Mouse (Mus musculus) heart, postnatal 0 days (tissue): ENCODE measurements around the gene Erfe. TPM values are rescaled to one million over a fixed set of nuclear protein-coding genes. Genes with fewer than 3 reads are reported as not detected.

Source experiments
- ATAC-seq: fragments of 200-750 bp; cut with Nextera tagmentation; 2 replicates; pipeline ENCODE4 v1.8.0; 2017; ENCODE audit warnings: low read depth, moderate number of reproducible peaks, moderate library complexity; ENCODE audit not compliant: insufficient read depth
- DNase-seq: peaks from one replicate; pipeline ENCODE4 v3.0.0-alpha.2; 2016; ENCODE audit warnings: low spot score
- H3K27ac ChIP-seq: fragments of 300-500 bp; sonication (generic); 2 replicates; pipeline ENCODE4 v1.5.1; 2014; ENCODE audit warnings: low read depth, mild to moderate bottlenecking
- H3K27me3 ChIP-seq: fragments of 300-500 bp; sonication (generic); 2 replicates; pipeline ENCODE4 v1.6.1; 2014; ENCODE audit warnings: low read length, mixed read lengths; ENCODE audit not compliant: control insufficient read depth, insufficient read depth
- H3K36me3 ChIP-seq: fragments of 300-500 bp; sonication (generic); replicated peaks from 2 replicates; pipeline ENCODE4 v1.6.1; 2014; ENCODE audit warnings: low read length, mixed read lengths; ENCODE audit not compliant: control insufficient read depth, insufficient read depth
- H3K4me1 ChIP-seq: fragments of 300-500 bp; sonication (generic); 2 replicates; pipeline ENCODE4 v1.6.1; 2014; ENCODE audit warnings: antibody characterized with exemption; ENCODE audit not compliant: control insufficient read depth, insufficient read depth
- H3K4me2 ChIP-seq: fragments of 300-500 bp; sonication (generic); 2 replicates; pipeline ENCODE4 v1.6.1; 2014; ENCODE audit warnings: low read depth, mild to moderate bottlenecking, low read length, moderate library complexity
- H3K4me3 ChIP-seq: fragments of 300-500 bp; sonication (generic); 2 replicates; pipeline ENCODE4 v1.5.1; 2014; ENCODE audit warnings: low read depth, low read length
- H3K9ac ChIP-seq: fragments of 300-500 bp; sonication (generic); replicated peaks from 2 replicates; pipeline ENCODE4 v1.6.1; 2014; ENCODE audit warnings: low read depth, low read length, mixed read lengths
- H3K9me3 ChIP-seq: fragments of 300-500 bp; sonication (generic); replicated peaks from 2 replicates; pipeline ENCODE4 v1.6.1; 2016; ENCODE audit warnings: low read length; ENCODE audit not compliant: control insufficient read depth
- CTCF ChIP-seq: IDR thresholded peaks from 2 replicates; pipeline ENCODE4 v1.5.1; 2016; ENCODE audit warnings: antibody characterized with exemption, control low read depth, low read depth
- EP300 ChIP-seq: IDR thresholded peaks from 2 replicates; pipeline ENCODE4 v1.6.1; 2016; ENCODE audit warnings: antibody characterized with exemption, low read depth
- WGBS: fragments of 180-500 bp; shearing (Covaris S2); extraction: QIAGEN DNeasy Blood & Tissue Kit; methylation state at CpG from one replicate; pipeline ENCODE4 v1.1.7; 2014; 5-methylcytosine and 5-hydroxymethylcytosine counted together
- polyA plus RNA-seq: library from polyadenylated mRNA; unstranded; fragments of >200 nt; fragmentation: Nextera tagmentation; extraction: Ambion mirVana; gene quantifications from 2 replicates; pipeline ENCODE4 v1.2.1, GENCODE M21; 2015
- total RNA-seq: library from RNA; depleted of rRNA; stranded (reverse); fragments of >200 nt; gene quantifications from 2 replicates; pipeline ENCODE4 v1.2.3, GENCODE M21; 2014; ENCODE audit warnings: low replicate concordance; rRNA removed

Gene Erfe
- total RNA-seq (0.19 and 0.46 TPM in 2 replicates), polyA plus RNA-seq (0.40 and 0.71 TPM in 2 replicates)

- H3K9ac ChIP-seq: peak within 1 kb of the TSS; percentile 44; the same call in 1 of the 2 replicates
Measured at GRCm38 (mm10) chr1:91366215-91367108, at the start of gene Erfe. Gene Erfe (plus strand): TSS chr1:91366430.

GRCm38 (mm10) chr1:91317656-91318055 is 48.6 kb upstream of the Erfe start:
- DNase-seq: peak; percentile 15
- no peak; the same call in 1 of the 2 replicates for ATAC-seq
- Histone ChIP-seq H3K9ac (no peak overlapping the region), H3K4me1 (peaks cover 22% of the 10 kb centered on the region), H3K36me3 (no peaks in the 10 kb centered on the region; the same call in 1 of the 2 replicates), H3K27ac (no peak overlapping the region), H3K9me3 (no peaks in the 10 kb centered on the region), H3K4me2 (no peak overlapping the region), H3K4me3 (no peak overlapping the region), H3K27me3 (no peaks in the 10 kb centered on the region)
- TF ChIP-seq CTCF (no peak), EP300 (no peak)
- 64% methylated on average over 6 of the region's 6 CpGs for WGBS

More at GRCm38 (mm10) chr1:91366215-91367108, at the start of gene Erfe:
- no peaks in the 10 kb centered on the region; the same call in 1 of the 2 replicates for H3K9me3 ChIP-seq
- TF ChIP-seq CTCF: peak; percentile 74
- no peak for TF ChIP-seq EP300
- H3K4me3 ChIP-seq: peak within 1 kb of the TSS; percentile 51
- H3K36me3 ChIP-seq: peaks cover 19% of the 10 kb centered on the region
- peaks cover 12% of the 10 kb centered on the region for H3K4me1 ChIP-seq
- H3K27ac ChIP-seq: no peak within 1 kb of the TSS
- DNase-seq (peak; percentile 50), ATAC-seq (peak; percentile 46; the same call in 1 of the 2 replicates)
- peak within 1 kb of the TSS; percentile 89 for H3K4me2 ChIP-seq
- 3% methylated on average over 66 of the region's 68 CpGs for WGBS
- no peaks in the 10 kb centered on the region for H3K27me3 ChIP-seq

GRCm38 (mm10) chr1:91321760-91322438 is 44.3 kb upstream of the Erfe start, which contains the start of gene Espnl:
Gene Espnl (plus strand): TSS chr1:91322075.
- Histone ChIP-seq H3K4me1 (peaks cover 22% of the 10 kb centered on the region), H3K9ac (no peak within 1 kb of the TSS), H3K36me3 (no peaks in the 10 kb centered on the region), H3K4me3 (no peak within 1 kb of the TSS), H3K27ac (no peak within 1 kb of the TSS), H3K9me3 (no peaks in the 10 kb centered on the region), H3K4me2 (no peak within 1 kb of the TSS), H3K27me3 (no peaks in the 10 kb centered on the region)
- 36% methylated on average over 19 of the region's 19 CpGs for WGBS
- TF ChIP-seq EP300 (no peak), CTCF (no peak)
- ATAC-seq (peak; percentile 59), DNase-seq (peak; percentile 49)

- Histone ChIP-seq H3K4me3 (no peak overlapping the region), H3K4me1 (peaks cover 12% of the 10 kb centered on the region), H3K27me3 (no peaks in the 10 kb centered on the region), H3K4me2 (no peak overlapping the region), H3K9ac (no peak overlapping the region), H3K9me3 (no peaks in the 10 kb centered on the region), H3K36me3 (no peaks in the 10 kb centered on the region), H3K27ac (no peak overlapping the region)
- WGBS: 77% methylated on average over 2 of the region's 2 CpGs
- DNase-seq (no peak), ATAC-seq (no peak)
- no peak for TF ChIP-seq CTCF
- TF ChIP-seq EP300: no peak
Measured at GRCm38 (mm10) chr1:91324646-91325045, 41.6 kb upstream of the Erfe start.

- Histone ChIP-seq H3K27me3 (no peaks in the 10 kb centered on the region), H3K9ac (no peak overlapping the region), H3K9me3 (no peaks in the 10 kb centered on the region), H3K4me1 (peaks cover 12% of the 10 kb centered on the region), H3K36me3 (no peaks in the 10 kb centered on the region), H3K27ac (no peak overlapping the region), H3K4me2 (no peak overlapping the region), H3K4me3 (no peak overlapping the region)
- 76% methylated on average over 4 of the region's 4 CpGs for WGBS
- no peak for TF ChIP-seq CTCF
- TF ChIP-seq EP300: no peak
- no peak for DNase-seq
- ATAC-seq: no peak
Measured at GRCm38 (mm10) chr1:91325488-91326042, 40.7 kb upstream of the Erfe start.
